Mouse (Mus musculus) bone marrow, adult 2 months (tissue): ENCODE measurements around the gene Pcdh15.

Experiments
- CTCF ChIP-seq: fragments of 200-500 bp; IDR thresholded peaks from 2 replicates; pipeline ENCODE4 v1.5.1; 2011; ENCODE audit warnings: low read length, control low read depth; ENCODE audit not compliant: control insufficient read depth, insufficient read depth
- POLR2A ChIP-seq: fragments of 200-500 bp; IDR thresholded peaks from 2 replicates; pipeline ENCODE4 v1.6.1; 2011; ENCODE audit warnings: low read depth, mild to moderate bottlenecking, control low read depth, low read length, borderline replicate concordance; ENCODE audit not compliant: control insufficient read depth

- TF ChIP-seq CTCF, result no peak
- no peak for TF ChIP-seq POLR2A
These were observed 1260.4 kb downstream of the Pcdh15 start for GRCm38 (mm10) chr10:74359526-74359925.
